Mouse (Mus musculus) liver, adult 2 months (tissue): ENCODE results near the gene Neurog2.

ENCODE experiments used
- CTCF ChIP-seq: fragments of 200-500 bp; IDR thresholded peaks from 2 replicates; pipeline ENCODE4 v1.5.1; 2011; ENCODE audit warnings: low read depth, low read length, control low read depth
- POLR2A ChIP-seq: fragments of 200-500 bp; IDR thresholded peaks from 2 replicates; pipeline ENCODE4 v1.6.1; 2011; ENCODE audit warnings: low read length, control low read depth; ENCODE audit not compliant: insufficient read depth; ENCODE audit errors: extremely low read depth

DNA sequence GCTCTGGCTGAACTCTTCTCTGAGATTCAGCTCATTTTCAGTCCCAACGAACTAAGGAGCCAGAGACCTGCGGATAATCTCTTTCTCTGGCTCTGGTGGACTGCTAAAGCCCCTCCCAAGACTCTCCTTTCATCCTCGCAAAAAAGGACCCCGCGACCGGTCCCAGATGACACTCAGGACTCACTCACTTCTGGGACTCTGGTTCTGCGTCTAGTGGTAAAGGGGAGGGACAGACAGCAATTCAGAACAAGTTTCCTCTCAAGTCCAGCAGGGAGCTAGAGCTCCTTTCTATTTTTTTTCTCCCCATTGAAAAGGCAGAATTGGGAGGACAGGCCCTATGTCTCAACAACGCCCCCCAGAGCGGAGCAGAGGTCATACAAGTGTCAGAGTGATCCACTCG lies 1.4 kb upstream of the Neurog2 start:
- TF ChIP-seq CTCF (no peak), POLR2A (no peak)
